Mouse (Mus musculus): ENCODE results near the gene Gm21987. TPM values are rescaled to one million over a fixed set of nuclear protein-coding genes. Genes with fewer than 3 reads are reported as not detected.

Gene Gm21987
- polyA plus RNA-seq, 1 experiment from 2014 or later: not detected

DNA sequence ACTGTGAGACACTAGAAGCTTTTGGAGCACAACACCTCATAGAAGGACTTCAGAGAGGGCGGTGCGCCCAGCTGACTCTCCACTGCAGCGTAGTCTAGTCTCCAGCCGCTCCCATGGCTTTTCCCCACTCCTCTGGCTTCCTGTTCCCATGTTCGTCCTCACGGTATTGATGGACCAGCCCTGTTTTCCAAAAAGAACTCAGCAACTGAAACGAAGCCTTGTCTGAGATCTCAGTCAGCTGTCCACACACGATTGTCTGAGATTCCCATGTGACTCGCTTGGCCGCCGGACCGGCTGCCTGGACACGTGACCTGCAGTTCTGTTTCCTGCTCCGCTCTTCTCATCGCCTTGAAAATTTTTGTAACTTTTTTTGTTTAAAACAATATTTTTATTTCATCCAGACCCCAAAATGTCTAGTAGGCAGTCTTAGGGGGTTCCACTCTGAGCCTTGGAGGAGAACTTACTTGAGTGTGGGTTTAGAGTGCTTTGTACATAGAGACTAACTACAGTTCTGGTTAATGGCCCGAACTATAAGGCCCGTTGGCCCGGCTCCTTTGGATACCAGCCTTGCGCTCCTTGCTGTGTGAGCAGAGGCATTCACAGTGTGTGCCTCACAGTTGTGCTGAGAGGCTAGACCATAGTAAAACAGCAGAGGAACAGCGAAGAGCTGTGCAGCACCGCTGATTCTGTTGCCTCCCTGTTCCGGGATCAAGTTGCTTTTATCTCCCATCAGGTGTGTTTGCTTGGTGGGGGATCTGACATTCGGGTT, 45.5 kb downstream of the Gm21987 start:
- Histone ChIP-seq H3K4me1 (replicated peaks) (0 out of 2 replicates have a peak, but pooled peaks cover 2% of the 10 kb centered on the region), H3K36me3 (no peaks in the 10 kb centered on the region), H3K9me3 (no peaks in the 10 kb centered on the region), H3K4me3 (no peak overlapping the region), H3K27ac (no peak overlapping the region), H3K27me3 (ENCODE audit: insufficient read depth, poor library complexity, severe bottlenecking) (no peaks in the 10 kb centered on the region)
- 81% methylated on average over 23 of the region's 23 CpGs for WGBS
- no peak for DNase-seq (ENCODE audit: low spot score)

DNA sequence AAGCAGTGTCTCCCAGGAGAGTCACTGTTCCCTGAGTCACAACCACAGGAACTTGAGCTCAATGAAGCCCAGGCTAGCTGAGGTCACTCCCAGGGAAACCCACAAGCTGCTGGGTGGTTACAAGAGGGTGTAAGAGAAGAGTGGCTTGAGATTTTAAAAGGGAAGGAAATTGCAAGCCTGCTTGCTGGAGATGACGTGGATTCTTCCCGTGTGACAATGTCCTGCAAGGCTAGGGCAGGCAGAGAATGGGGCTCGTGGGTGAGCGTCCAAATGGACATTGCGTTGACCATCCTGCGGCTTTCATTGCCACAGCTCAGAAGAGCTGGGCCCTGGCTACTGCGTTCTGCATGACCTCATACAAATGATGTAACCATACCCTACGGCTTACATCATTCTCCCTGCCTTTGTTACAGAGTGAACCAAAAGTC, 47.4 kb downstream of the Gm21987 start:
- no peak for DNase-seq (ENCODE audit: low spot score)
- Histone ChIP-seq H3K36me3 (no peaks in the 10 kb centered on the region), H3K27ac (no peak overlapping the region), H3K27me3 (ENCODE audit: insufficient read depth, poor library complexity, severe bottlenecking) (no peaks in the 10 kb centered on the region), H3K4me1 (replicated peaks) (peaks cover 4% of the 10 kb centered on the region), H3K4me3 (no peak overlapping the region), H3K9me3 (no peaks in the 10 kb centered on the region)
- WGBS: 90% methylated on average over 8 of the region's 8 CpGs

DNA sequence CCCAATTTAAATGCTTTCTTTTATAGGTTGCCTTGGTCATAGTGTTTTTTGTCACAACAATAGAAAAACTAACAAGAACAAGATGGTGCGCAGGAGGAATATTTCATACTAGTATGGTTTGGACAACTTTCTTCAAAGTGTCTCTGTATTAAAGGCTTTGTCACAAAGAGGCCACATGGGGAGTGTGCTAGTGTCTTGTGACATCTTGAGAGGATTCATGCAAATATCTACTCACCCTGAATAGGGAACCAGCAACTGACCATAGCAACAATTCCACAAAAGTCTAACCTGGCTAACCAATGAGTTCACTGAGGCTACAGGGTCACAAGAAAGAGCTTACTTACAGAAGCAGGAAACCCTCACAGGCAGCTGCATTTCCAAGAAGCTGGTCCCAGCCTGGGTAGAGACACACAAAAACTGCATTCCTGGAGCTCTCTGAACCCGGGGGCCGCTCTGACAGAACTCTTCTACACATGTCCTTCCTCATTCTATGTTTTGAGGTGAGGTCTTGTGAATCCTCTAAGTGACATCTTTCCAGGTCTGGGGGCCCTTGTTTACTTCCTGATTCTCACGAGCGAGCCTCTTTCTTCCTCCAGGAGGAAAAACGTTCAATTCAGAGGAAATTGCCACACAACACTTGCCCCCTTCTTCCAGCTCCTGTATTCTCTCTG, 48.4 kb downstream of the Gm21987 start:
- Histone ChIP-seq H3K27ac (no peak overlapping the region), H3K36me3 (no peaks in the 10 kb centered on the region), H3K4me1 (replicated peaks) (peaks cover 14% of the 10 kb centered on the region), H3K9me3 (no peaks in the 10 kb centered on the region), H3K27me3 (ENCODE audit: insufficient read depth, poor library complexity, severe bottlenecking) (no peaks in the 10 kb centered on the region), H3K4me3 (no peak overlapping the region)
- DNase-seq (ENCODE audit: low spot score): no peak
- WGBS: 81% methylated on average over 6 of the region's 6 CpGs

DNA sequence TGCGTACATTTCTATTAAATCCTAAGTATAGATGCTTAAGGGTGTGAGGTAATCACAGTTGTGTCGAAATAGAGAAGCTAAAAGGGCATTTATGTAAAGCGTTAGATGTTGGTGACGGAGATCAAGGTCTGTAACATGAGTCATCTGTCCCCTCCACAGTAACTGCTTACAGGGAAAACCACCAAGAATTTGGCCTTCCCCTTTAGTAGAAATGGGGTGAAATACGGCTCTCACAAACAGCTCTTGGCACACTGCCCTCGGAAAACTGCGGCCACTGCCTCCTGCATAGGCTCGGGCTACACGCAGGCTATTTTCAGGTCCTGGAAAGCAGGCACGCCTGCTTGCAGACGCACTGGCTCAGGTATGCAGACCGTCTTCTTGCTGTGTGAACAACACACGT, 49.3 kb downstream of the Gm21987 start:
- Histone ChIP-seq H3K4me3 (no peak overlapping the region), H3K4me1 (replicated peaks) (peaks cover 18% of the 10 kb centered on the region), H3K9me3 (no peaks in the 10 kb centered on the region), H3K27me3 (ENCODE audit: insufficient read depth, poor library complexity, severe bottlenecking) (no peaks in the 10 kb centered on the region), H3K36me3 (no peaks in the 10 kb centered on the region), H3K27ac (no peak overlapping the region)
- 86% methylated on average over 13 of the region's 13 CpGs for WGBS
- no peak for DNase-seq (ENCODE audit: low spot score)

DNA sequence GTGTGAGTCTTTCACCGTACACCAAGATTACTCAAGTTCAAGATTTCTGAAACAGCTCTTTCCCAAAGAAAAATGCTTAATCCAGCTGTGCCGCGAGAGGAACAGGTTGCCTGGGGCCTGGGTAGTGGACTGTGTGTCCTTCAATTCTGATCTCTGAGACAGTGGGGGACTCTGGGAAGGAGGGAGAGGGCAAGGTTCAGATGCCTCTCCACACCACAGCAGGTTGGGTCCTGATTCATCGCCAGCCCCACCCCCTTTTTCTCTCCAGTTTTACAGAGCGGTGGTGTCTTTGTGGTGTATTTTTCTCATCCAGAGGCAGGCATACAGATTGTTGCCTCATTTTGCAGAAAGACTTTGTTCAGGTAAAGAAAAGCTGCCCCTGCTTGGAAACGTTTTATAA, 51.4 kb downstream of the Gm21987 start:
- Histone ChIP-seq H3K4me1 (replicated peaks) (peaks cover 16% of the 10 kb centered on the region), H3K27ac (no peak overlapping the region), H3K4me3 (no peak overlapping the region), H3K27me3 (ENCODE audit: insufficient read depth, poor library complexity, severe bottlenecking) (no peaks in the 10 kb centered on the region), H3K36me3 (no peaks in the 10 kb centered on the region), H3K9me3 (no peaks in the 10 kb centered on the region)
- DNase-seq (ENCODE audit: low spot score): no peak
- WGBS: 88% methylated on average over 6 of the region's 6 CpGs

DNA sequence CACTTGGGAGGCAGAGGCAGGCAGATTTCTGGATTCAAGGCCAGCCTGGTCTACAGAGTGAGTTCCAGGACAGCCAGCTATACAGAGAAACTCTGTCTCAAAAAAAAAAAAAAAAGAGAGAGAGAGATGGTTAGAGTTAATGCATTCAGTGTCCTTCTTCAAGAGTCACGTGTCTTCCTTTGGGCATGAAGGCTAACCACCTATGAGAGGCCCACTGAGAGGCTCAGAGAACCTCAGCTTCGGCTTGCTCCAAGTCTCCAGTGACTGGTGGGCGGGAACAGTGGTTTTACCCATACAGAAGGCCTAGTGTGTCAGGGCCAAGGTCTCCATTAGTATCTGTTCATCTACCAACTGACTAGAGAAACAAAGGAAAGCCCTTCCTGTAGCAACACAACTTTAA, 52.2 kb downstream of the Gm21987 start:
- Histone ChIP-seq H3K4me3 (peak overlapping the region; percentile 46; the same call in 1 of the 2 replicates), H3K4me1 (replicated peaks) (peaks cover 16% of the 10 kb centered on the region), H3K9me3 (no peaks in the 10 kb centered on the region), H3K27me3 (ENCODE audit: insufficient read depth, poor library complexity, severe bottlenecking) (no peaks in the 10 kb centered on the region), H3K27ac (peak overlapping the region; percentile 84), H3K36me3 (no peaks in the 10 kb centered on the region)
- no peak for DNase-seq (ENCODE audit: low spot score)
- WGBS: 67% methylated on average over 3 of the region's 3 CpGs

DNA sequence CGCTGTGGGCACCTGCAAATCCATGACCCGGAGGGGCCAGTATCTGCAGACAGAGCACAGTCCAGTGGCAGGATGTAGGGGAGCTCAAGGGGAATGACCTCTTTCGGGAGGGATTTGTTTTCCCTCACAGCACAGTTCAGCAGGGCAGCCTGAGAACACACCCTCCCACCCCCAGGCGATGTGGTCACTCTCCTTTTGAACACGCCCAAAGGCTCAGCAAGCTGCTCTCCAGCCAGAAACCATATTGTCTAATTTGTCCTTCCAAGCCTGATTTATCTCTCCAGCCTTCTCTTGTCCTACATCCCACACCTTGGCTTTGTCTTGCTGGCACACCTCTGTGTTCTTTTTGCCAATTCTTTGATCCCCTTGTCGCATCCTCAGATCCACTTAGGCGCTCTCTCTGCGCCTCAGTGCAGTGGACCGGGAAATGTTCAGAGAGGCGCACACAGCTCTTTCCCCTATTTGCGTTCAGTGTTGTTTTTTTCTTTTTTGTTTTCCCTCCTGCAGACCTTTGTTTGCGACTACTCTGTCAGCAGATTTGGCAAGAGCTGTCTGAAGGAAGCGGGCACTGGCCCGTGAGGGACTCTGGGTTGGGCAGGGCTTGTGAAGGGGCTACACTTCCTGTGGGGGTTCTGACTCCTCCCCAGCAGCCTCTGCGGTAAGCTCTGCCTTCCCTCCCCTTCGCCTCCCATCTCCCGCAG, 52.8 kb downstream of the Gm21987 start:
- H3K36me3 ChIP-seq: no peaks in the 10 kb centered on the region
- H3K27ac ChIP-seq: peak overlapping the region; percentile 84
- no peaks in the 10 kb centered on the region for H3K9me3 ChIP-seq
- peak; percentile 59 for DNase-seq (ENCODE audit: low spot score)
- 12% methylated on average over 17 of the region's 17 CpGs for WGBS
- no peaks in the 10 kb centered on the region for H3K27me3 ChIP-seq (ENCODE audit: insufficient read depth, poor library complexity, severe bottlenecking)
- H3K4me1 ChIP-seq (replicated peaks): peaks cover 16% of the 10 kb centered on the region
- peak overlapping the region; percentile 46 for H3K4me3 ChIP-seq

DNA sequence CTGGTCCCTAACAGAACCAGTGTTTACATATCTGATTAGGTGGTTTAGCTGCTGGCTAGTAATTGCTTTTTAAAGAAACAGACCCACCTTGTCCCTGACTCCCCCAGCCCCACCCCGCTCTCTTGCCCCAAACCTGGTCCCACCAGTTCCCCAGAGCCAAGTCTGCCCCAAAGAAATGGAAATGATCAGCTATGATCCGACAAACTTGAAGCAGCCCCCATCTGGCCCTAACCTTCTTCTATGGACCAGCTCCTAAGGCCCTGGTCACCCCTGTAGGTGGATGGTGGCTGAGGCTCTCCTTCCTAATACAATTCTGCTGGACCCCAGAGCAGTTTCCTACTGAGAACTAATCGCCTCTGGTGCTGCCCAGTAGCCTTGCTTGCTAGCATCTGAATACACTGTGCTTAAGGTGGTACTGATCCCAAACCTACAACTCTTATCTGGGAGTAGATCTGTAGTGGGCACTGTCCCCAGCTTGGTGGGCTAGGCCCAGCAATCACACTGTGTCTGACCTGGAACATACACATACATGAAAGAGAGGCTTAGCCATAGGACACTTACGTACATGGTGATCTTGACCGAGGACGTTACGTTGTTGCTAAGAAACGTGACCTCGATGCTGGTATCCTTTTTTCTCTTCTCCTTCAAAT, 53.6 kb downstream of the Gm21987 start:
- Histone ChIP-seq H3K27me3 (ENCODE audit: insufficient read depth, poor library complexity, severe bottlenecking) (no peaks in the 10 kb centered on the region), H3K9me3 (no peaks in the 10 kb centered on the region), H3K4me3 (peak overlapping the region; percentile 46), H3K4me1 (replicated peaks) (peaks cover 16% of the 10 kb centered on the region), H3K36me3 (no peaks in the 10 kb centered on the region), H3K27ac (peak overlapping the region; percentile 84)
- no peak for DNase-seq (ENCODE audit: low spot score)
- WGBS: 75% methylated on average over 9 of the region's 9 CpGs

DNA sequence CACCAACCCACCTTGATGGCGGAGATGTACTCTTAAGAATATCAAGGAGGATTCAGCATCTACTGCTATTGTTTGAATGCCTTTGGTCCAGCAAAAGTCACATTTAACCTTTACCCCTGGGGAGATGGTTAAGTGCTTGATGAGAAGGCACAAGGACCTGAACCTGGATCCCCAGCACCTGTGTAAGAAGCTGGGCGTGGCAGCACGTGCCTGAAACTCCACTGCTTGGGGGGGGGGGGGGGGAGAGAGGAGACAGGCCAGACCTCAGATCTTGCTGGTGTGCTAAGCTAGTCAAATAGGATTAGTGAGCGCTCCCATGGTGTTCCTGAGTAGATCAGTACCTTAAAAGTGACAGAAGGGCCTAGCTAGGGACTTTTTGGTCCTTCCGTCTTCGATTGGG, 54.6 kb downstream of the Gm21987 start:
- no peak overlapping the region for H3K27ac ChIP-seq
- H3K4me1 ChIP-seq (replicated peaks): peaks cover 18% of the 10 kb centered on the region
- no peak for DNase-seq (ENCODE audit: low spot score)
- no peaks in the 10 kb centered on the region for H3K36me3 ChIP-seq
- H3K27me3 ChIP-seq (ENCODE audit: insufficient read depth, poor library complexity, severe bottlenecking): no peaks in the 10 kb centered on the region
- no peak overlapping the region for H3K4me3 ChIP-seq
- no peaks in the 10 kb centered on the region for H3K9me3 ChIP-seq
- WGBS: 80% methylated on average over 6 of the region's 6 CpGs

DNA sequence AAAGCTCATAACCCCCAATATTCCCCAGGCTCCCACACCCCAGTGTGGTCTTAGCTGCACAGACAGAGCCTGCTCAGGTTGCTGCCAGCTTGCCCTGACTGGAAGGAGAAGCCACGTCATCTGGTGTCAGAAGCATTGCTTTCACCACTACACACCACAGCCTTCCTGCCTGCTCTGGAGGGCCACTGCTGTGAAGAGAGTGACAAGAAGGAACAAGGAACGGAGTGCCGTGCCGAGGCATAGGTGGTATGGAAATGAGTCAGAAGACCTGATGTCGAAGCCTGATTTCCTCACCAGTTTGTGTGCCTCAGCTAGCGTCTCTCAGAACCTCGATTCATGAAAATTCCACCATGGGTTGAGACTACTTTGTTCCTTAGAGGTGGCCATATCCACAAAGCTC, 56.8 kb downstream of the Gm21987 start:
- no peaks in the 10 kb centered on the region for H3K36me3 ChIP-seq
- H3K9me3 ChIP-seq: no peaks in the 10 kb centered on the region
- no peak for DNase-seq (ENCODE audit: low spot score)
- H3K4me1 ChIP-seq (replicated peaks): peaks cover 24% of the 10 kb centered on the region
- H3K27me3 ChIP-seq (ENCODE audit: insufficient read depth, poor library complexity, severe bottlenecking): no peaks in the 10 kb centered on the region
- H3K4me3 ChIP-seq: no peak overlapping the region
- H3K27ac ChIP-seq: no peak overlapping the region
- WGBS: 91% methylated on average over 7 of the region's 7 CpGs

DNA sequence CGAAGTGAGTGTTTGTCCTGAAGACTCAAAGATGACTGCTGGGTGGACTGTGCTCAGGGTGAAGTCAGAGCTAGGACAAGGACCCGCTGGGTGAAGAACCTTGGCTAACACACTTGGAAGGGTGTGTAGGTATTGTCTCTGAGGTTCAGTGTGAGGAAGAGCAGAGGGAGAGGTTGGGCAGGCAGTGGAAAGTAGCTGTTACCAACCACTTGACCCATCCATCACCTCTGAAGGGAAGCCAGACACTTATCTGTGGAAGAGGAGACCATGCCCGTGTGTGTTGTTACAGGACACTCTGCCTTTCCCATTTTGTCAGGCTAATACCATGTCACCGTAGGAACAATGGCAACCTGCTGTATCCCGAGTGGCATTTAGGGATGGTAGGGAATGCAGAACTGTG, 59.5 kb downstream of the Gm21987 start:
- H3K4me1 ChIP-seq (replicated peaks): 0 out of 2 replicates have a peak, but pooled peaks cover 8% of the 10 kb centered on the region
- H3K9me3 ChIP-seq: no peaks in the 10 kb centered on the region
- no peak for DNase-seq (ENCODE audit: low spot score)
- WGBS: 75% methylated on average over 5 of the region's 5 CpGs
- H3K4me3 ChIP-seq: no peak overlapping the region
- no peaks in the 10 kb centered on the region for H3K36me3 ChIP-seq
- no peak overlapping the region for H3K27ac ChIP-seq
- no peaks in the 10 kb centered on the region for H3K27me3 ChIP-seq (ENCODE audit: insufficient read depth, poor library complexity, severe bottlenecking)

DNA sequence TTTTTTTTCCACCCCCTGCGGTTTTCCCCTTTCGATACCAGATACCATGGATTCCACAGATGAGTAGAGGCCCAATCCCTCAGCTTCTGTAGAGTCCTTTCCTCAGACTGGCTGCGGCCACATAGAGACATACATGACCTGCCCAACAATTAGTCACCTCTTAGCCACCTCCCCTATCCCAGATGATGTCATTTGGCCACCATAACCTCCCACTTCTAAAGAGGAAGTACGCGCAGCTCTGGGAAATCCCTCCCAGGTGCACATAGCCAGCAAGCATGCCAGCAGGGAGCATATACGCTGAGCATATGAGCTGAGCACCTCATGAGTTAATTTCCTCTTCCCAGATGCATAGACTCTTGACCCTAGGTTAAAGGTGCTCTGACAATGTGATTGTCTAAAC, 59.9 kb downstream of the Gm21987 start:
- no peak overlapping the region for H3K27ac ChIP-seq
- H3K4me3 ChIP-seq: no peak overlapping the region
- no peak for DNase-seq (ENCODE audit: low spot score)
- H3K36me3 ChIP-seq: no peaks in the 10 kb centered on the region
- no peaks in the 10 kb centered on the region for H3K27me3 ChIP-seq (ENCODE audit: insufficient read depth, poor library complexity, severe bottlenecking)
- WGBS: 83% methylated on average over 6 of the region's 6 CpGs
- no peaks in the 10 kb centered on the region for H3K9me3 ChIP-seq
- 0 out of 2 replicates have a peak, but pooled peaks cover 8% of the 10 kb centered on the region for H3K4me1 ChIP-seq (replicated peaks)
